Mouse (Mus musculus): ENCODE results near the gene Dgcr2.

Gene Dgcr2

GRCm38 (mm10) chr16:17911052-17911595 lies 12.8 kb upstream of the Dgcr2 start, which contains the start of gene Ess2:
Gene Ess2 (minus strand): TSS chr16:17911348.
- peak; percentile 95 to 97 for DNase-seq (ENCODE audit: low spot score in 2 of 2)

DNA sequence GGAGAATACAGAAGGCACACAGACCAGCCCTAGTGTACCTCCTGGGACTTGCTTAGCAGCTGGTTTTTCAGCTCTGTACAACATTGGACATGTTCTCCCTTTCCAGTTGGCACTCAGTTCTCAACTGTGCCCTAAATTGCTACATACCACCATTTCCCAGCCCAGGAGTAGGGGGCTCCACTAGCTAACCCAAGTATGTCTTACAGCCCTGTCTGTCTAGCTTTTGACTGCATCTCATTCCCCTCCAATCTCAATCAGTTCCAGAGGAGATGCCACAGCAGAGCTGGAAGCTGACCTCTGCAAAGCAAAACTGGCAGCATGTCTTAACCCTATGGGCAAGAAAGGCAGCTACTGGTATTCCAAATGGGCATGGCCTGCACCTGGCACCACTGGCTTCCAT lies 2.3 kb downstream of the Dgcr2 start:
- DNase-seq (ENCODE audit: low spot score in 2 of 2), result no peak

DNA sequence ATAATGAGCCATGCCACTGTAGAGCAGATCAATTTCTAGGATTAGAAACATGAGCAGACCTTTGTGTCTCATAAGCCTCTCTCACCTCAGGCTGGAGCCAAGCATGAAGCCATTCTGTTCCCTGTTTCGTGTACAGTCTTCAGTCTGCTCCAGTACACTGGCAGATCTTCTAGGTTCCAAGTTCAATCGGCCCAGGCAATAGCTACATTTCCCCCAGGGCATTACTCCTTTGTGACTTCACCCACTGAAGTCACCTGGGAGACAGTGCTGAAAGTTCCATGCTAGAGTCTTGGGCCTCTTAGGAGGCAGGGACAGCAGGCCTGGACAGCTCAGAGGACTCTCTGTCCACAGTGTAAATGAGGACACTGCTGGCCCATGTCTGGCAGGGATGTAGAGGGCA lies 4.4 kb downstream of the Dgcr2 start, which contains the start of gene Tssk1:
Tssk1 (plus strand) TSS at position 301 of the 400 bp plus-strand sequence.
- DNase-seq (ENCODE audit: low spot score in 2 of 2), result no peak

GRCm38 (mm10) chr16:17892606-17893005 lies 5.8 kb downstream of the Dgcr2 start:
- no peak for DNase-seq (ENCODE audit: low spot score in 2 of 2)

- DNase-seq (ENCODE audit: low spot score in 2 of 2), result peak; percentile 99 to 100
These were observed 6.8 kb downstream of the Dgcr2 start, which contains the start of gene Gm20518 for GRCm38 (mm10) chr16:17891567-17891959. Gene Gm20518 (minus strand): TSS chr16:17891671.

GRCm38 (mm10) chr16:17890917-17891566 lies 7.3 kb downstream of the Dgcr2 start:
- DNase-seq (ENCODE audit: low spot score in 2 of 2), result peak; percentile 78 to 82

- DNase-seq (ENCODE audit: low spot score in 2 of 2), result no peak
These were observed 8.0 kb downstream of the Dgcr2 start for GRCm38 (mm10) chr16:17890342-17890727.

DNA sequence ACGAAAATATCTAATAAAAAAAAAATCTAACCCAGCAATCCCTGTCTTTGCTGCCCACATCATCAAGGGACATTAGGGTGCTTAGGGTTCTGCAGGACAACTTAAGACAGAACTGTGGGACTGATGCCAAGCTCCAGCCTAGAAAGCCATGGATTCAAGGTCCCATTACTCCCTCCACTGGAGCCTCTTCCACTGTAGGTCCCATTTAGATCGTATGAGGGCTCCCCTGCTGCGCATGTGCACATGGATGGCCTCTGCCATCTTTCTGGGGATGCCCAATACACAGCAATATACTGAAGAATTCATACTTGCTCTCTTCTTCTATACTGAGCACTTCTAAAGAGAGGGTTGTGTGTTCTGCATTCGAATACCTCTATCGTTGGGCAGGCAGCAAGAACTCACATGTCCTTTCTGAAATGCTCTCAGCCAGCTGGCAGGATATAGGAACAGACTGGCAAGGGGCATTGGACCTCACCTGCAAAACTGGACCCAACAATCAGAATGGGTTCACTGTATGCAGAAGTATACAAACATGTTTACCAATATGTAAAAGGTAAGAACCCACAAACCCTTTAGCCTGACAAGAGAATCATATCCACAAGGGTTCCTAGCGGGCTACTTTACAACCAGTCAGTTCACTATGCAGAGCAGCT lies 8.5 kb downstream of the Dgcr2 start:
- no peak for DNase-seq (ENCODE audit: low spot score in 2 of 2)

DNA sequence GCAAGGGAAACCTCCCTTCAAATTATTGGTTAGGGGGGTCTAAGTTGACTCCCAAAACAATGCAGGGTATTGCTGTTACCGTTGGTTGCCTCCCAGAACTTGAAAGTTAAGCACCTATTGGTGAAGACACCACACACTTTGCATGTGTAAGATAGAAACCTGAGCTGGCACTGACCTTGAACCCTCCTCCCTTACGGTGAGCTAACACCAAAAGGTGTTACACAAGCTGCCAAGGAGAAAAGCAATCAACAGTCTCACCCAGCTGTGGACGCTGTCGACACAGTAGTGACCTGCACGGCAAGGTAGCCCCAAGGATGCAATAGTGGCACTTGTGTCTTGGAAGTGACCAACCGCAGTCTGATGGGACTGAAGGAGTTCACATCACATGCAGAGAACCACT lies 14.2 kb downstream of the Dgcr2 start:
- no peak for DNase-seq (ENCODE audit: low spot score in 2 of 2)

GRCm38 (mm10) chr16:17882196-17882595 lies 16.2 kb downstream of the Dgcr2 start:
- no peak for DNase-seq (ENCODE audit: low spot score in 2 of 2)

GRCm38 (mm10) chr16:17879571-17879970 lies 18.8 kb downstream of the Dgcr2 start:
- no peak for DNase-seq (ENCODE audit: low spot score in 2 of 2)

GRCm38 (mm10) chr16:17876096-17876495 lies 22.3 kb downstream of the Dgcr2 start:
- no peak for DNase-seq (ENCODE audit: low spot score in 2 of 2)

DNA sequence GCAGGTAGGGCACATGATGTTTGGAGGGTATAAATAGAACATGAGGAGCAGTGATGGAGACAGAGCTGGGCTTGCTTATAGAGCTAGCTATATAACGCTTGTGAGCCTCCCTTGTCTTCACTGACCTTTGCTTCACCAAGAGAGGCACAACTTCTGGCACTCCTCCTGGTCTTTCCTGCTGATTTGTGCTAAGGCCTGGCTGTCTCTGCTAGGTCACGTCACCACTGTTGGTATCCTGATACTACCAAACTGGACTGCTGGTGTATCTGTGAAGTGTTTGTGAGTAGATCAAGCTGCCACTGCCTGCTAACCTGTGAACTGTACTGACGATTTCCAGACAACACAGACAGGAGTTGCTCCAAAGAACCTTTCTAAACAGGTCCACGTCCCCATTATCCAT lies 23.2 kb downstream of the Dgcr2 start:
- no peak for DNase-seq (ENCODE audit: low spot score in 2 of 2)

- no peak for DNase-seq (ENCODE audit: low spot score in 2 of 2)
These were observed 25.4 kb downstream of the Dgcr2 start for GRCm38 (mm10) chr16:17872995-17873394.

GRCm38 (mm10) chr16:17871248-17871647 lies 27.1 kb downstream of the Dgcr2 start:
- no peak for DNase-seq (ENCODE audit: low spot score in 2 of 2)

DNA sequence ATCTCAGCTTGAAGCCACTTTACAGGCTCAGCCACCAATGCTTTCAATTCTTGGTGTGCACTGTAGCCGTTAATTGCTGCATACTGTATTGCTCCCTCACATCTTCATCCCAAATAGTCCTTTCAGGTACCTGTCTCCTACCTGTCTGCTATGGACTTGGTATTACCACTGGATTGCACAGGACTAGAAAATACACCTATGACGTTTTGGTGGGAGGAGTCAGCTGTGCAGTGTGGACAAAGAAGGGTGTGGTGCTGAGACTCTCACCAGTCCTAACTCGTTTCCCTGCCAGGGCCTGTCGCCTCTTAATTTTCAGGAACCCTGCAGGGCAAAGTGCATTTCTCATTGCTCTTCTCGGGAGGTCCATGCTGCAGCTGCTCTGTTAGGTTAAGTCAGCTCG lies 32.6 kb downstream of the Dgcr2 start:
- DNase-seq (ENCODE audit: low spot score in 2 of 2), result no peak

DNA sequence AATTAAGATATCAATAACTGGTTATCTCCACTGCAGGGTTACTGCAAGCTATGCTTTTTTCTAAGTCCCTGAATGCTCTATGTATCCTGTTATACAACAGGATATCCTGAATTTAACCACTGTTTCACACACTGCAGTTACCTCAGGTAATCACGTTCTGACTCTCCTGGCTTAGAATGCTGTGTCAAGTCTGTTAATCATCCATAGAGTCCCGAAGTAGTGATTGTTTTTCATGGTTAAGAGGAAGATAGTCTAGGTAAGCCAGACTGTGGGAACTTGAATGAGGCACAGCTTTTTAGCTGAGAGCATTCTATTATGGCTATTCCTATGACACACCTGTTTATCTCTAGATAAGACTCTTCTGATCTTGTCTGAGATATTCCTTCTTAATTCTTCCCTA lies 33.1 kb downstream of the Dgcr2 start:
- no peak for DNase-seq (ENCODE audit: low spot score in 2 of 2)

DNA sequence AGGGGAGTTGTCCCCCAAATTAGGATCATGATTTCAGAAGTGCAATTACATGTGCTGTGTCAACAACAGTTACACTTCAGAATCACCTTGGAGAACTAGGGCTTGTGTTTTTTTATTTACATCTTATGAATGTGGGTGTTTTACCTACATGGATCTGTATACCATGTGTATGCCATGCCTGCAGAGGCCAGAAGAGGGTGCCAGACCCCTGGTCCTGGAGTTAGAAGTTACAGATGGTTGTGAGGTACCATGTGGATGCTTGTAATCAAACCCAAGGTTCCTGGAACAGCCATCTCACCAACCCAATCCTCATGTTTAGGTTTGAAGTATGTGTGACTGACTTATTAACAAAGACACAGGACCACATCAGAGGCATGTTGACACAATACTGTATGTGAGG lies 39.8 kb downstream of the Dgcr2 start:
- DNase-seq (ENCODE audit: low spot score in 2 of 2), result no peak

GRCm38 (mm10) chr16:17857157-17857556 lies 41.2 kb downstream of the Dgcr2 start:
- DNase-seq (ENCODE audit: low spot score in 2 of 2), result no peak

DNA sequence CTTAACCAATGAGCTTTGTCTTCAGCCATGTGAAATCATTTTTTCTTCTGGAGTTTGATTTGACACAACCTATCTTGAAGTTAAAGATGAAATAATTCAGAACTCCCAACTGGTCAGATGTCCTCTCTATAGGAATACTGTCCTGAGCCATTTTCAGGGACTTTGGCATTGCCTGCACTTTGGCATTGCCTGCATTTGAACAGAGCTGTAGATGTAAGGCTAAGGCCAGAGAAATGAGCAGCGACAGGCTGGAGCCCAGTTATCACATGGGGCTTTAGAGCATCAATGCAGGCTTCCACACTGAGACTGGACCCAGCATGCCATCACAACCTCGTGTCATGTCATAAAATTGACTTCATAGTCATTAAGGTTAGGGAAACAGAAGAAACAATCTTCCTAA lies 45.1 kb downstream of the Dgcr2 start:
- DNase-seq (ENCODE audit: low spot score in 2 of 2), result no peak

GRCm38 (mm10) chr16:17851860-17852259 lies 46.5 kb downstream of the Dgcr2 start:
- DNase-seq (ENCODE audit: low spot score in 2 of 2), result no peak

DNA sequence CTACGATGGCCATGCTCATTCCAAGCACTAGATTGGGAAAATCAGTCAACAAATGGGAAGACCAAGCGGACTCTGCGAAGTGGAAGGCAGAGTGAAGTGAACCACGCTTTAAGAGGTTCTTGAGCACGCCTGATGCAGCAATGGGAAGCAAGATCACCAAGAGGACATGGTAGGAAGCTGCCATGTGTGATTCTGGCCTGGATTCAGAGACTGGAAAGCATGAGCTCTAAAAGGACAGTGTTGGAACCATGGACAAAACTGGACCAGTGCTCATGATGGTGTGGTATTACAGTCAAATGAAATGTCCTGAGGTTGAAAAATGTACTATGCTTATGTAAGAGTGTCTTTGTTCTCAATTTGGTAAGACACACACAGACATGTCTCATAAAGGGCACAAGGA lies 47.0 kb downstream of the Dgcr2 start:
- DNase-seq (ENCODE audit: low spot score in 2 of 2), result no peak

DNA sequence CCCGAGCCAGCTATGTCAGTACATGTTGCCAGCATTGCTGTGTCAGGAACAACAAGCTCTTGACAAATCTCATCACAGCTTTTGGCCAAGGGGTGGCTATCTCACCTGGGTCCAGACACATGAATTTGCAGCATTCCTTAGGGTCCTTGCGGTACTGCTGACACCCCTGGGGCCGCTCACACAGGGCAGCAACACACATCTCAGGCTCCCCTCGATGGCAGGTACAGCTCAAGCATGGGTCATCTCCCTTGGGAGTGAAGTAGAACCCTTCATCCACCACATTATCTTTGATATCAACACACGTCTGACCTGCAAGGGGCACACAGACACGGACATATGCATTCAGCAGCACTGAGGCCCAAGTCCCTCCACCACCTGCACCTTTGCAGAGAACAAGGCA lies 48.9 kb downstream of the Dgcr2 start:
- DNase-seq (ENCODE audit: low spot score in 2 of 2), result no peak
